Mouse (Mus musculus): Measurements from ENCODE around the gene Wdr92.

GRCm38 (mm10) chr11:17163956-17164355, 18.0 kb upstream of the Wdr92 start:
- no peak for TF ChIP-seq CTCF (IDR thresholded peaks at IDR 0.05; ENCODE audit: low read depth, low read length)
- TF ChIP-seq POLR2A (IDR thresholded peaks at IDR 0.05; ENCODE audit: insufficient read depth, low read length), result no peak
